Mouse (Mus musculus): ENCODE measurements around the gene Spats2l.

The Spats2l gene

GRCm38 (mm10) chr1:57971588-57971987, 197.6 kb downstream of the Spats2l start:
- DNase-seq (ENCODE audit: low read depth): no peak

- DNase-seq (ENCODE audit: low read depth): no peak
These were observed 202.9 kb downstream of the Spats2l start for GRCm38 (mm10) chr1:57976860-57977259.

DNA sequence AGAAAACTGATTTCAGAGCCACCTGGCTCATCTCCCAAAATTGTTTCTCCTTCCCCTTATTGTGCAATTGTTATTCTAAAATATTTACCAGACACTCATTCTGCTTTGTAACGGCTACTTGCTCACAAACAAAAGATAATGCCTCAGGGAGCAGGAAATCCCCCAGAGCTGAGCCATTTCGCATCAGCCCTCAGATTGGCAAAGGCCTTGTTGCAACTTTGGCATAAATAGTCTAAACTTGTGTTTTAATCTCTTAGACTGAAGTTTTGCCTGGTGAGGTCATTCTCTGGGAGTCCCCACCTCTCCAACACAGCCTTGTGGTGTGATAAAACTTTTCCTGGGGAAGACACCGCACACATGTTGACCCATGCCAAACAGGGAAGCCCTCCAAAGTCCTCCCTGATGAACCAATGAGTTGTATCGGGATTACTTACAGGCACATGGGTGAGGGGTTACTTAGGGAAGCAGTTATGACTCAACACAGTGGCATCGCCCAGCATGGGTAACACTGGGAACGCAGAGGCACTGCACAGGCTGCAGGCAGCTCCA, 215.2 kb downstream of the Spats2l start:
- DNase-seq (ENCODE audit: low read depth): no peak

- DNase-seq (ENCODE audit: low read depth): no peak
These were observed 217.3 kb downstream of the Spats2l start for GRCm38 (mm10) chr1:57991277-57991676.

GRCm38 (mm10) chr1:57995432-57996132, 221.6 kb downstream of the Spats2l start, which contains the start of gene Sgo2a:
Sgo2a (plus strand) TSS chr1:57995971.
- DNase-seq (ENCODE audit: low read depth): peak; percentile 97

DNA sequence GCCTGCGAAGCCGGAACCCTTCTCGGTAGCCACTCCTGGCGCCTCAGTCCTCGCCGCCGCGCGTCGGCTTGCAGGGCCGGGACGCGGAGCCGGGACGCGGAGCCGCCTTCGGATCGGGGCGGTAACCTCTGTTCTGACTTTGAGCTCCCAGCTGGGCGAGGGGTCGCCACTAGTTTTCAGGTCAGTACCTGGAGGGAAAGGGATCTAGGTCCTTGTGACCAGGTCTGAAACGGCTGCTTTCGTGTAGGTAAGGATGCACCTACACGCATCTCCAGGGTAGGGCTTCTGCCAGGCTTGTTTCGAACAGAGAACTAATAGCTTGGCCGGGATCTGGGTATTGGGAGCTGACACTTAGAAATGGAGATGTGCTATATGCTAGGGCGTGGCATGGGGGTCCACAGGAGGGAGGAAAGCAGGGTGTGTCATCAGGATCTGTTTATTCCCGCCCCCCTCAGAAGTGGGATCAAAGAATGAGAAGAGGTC, 222.2 kb downstream of the Spats2l start:
- DNase-seq (ENCODE audit: low read depth): no peak
